9 mouse cellular contexts compared by ENCODE assay signal in the genomic region with DNA sequence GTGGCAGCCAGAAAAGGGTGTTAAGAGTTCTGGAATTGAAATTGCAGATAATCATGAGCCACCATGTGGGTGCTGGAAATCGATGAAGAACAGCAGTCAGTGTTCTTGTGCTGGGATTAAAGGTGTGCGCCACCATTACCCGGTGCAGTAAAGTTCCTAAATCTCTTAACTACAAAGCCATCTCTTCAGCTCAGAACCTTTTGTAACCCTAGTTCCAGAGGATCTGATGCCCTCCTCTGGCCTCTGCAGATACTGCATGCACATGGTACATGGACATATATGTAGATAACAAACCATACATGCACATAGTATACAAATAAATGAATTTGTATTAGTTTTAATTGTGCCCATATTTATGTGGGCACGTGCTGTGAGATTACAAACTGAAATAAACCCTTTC. TPM values are rescaled to one million over a fixed set of nuclear protein-coding genes. Genes with fewer than 3 reads are reported as not detected.
DNase-seq lines count a peak whose midpoint lies in the region; ATAC-seq and TF ChIP-seq lines count a peak whose summit lies in the region.
"Had no signal": no experiment of that assay in that cellular context is flagged by ENCODE, and none has a peak within 500 bp of the region (broad histone marks: within the 10 kb centered on the region; RNA-seq: fewer than 3 reads in every experiment).

No protein-coding gene starts in this region.

- no peak for ATAC-seq in forebrain, postnatal 0 days
- ATAC-seq in forebrain, embryonic 11.5 days (replicated peaks; ENCODE audit: low FRiP score): no peak

- no peak overlapping the region for H3K27ac ChIP-seq in forebrain, postnatal 0 days (ENCODE audit: low read depth, low read length)
- H3K27ac ChIP-seq in forebrain, embryonic 11.5 days (ENCODE audit: low read depth, low read length): no peak overlapping the region
- H3K27ac ChIP-seq in limb, embryonic 10.5 days: no peak overlapping the region
- H3K27ac ChIP-seq: midbrain, embryonic 12.5 days had no signal

- no peaks in the 10 kb centered on the region for H3K9me3 ChIP-seq in forebrain, postnatal 0 days (ENCODE audit: low read length)
- H3K9me3 ChIP-seq in forebrain, embryonic 11.5 days (ENCODE audit: control insufficient read depth, low read length): no peaks in the 10 kb centered on the region
- no peaks in the 10 kb centered on the region for H3K9me3 ChIP-seq in limb, embryonic 10.5 days (replicated peaks)
- H3K9me3 ChIP-seq: midbrain, embryonic 12.5 days had no signal

- WGBS in forebrain, postnatal 0 days: 83% methylated on average over 4 of the region's 4 CpGs
- 88% methylated on average over 4 of the region's 4 CpGs for WGBS in forebrain, embryonic 11.5 days
- WGBS in limb, embryonic 10.5 days: 94% methylated on average over 4 of the region's 4 CpGs

- no peak overlapping the region for H3K4me3 ChIP-seq in forebrain, postnatal 0 days (ENCODE audit: low read depth, low read length)
- no peak overlapping the region for H3K4me3 ChIP-seq in forebrain, embryonic 11.5 days (ENCODE audit: low read depth, low read length)
- no peak overlapping the region for H3K4me3 ChIP-seq in limb, embryonic 10.5 days
- H3K4me3 ChIP-seq: midbrain, embryonic 12.5 days had no signal

- H3K36me3 ChIP-seq in forebrain, postnatal 0 days (ENCODE audit: insufficient read depth): peaks cover 8% of the 10 kb centered on the region
- peaks cover 9% of the 10 kb centered on the region; the same call in 1 of the 2 replicates for H3K36me3 ChIP-seq in forebrain, embryonic 11.5 days (ENCODE audit: control insufficient read depth, insufficient read depth, low read length)
- H3K36me3 ChIP-seq in limb, embryonic 10.5 days: peaks cover 94% of the 10 kb centered on the region

- no peaks in the 10 kb centered on the region for H3K27me3 ChIP-seq in forebrain, postnatal 0 days (ENCODE audit: insufficient read depth, low read length)
- no peaks in the 10 kb centered on the region for H3K27me3 ChIP-seq in forebrain, embryonic 11.5 days (ENCODE audit: control insufficient read depth, insufficient read depth, low read length)
- no peaks in the 10 kb centered on the region for H3K27me3 ChIP-seq in limb, embryonic 10.5 days (ENCODE audit: low read depth, poor library complexity, severe bottlenecking)
- H3K27me3 ChIP-seq: midbrain, embryonic 12.5 days had no signal

- H3K4me2 ChIP-seq in forebrain, postnatal 0 days (ENCODE audit: low read depth): no peak overlapping the region
- no peak overlapping the region for H3K4me2 ChIP-seq in forebrain, embryonic 11.5 days (ENCODE audit: low read depth, low read length, severe bottlenecking)
- H3K4me2 ChIP-seq: midbrain, embryonic 12.5 days had no signal

- no peak for DNase-seq in forebrain, postnatal 0 days
- no peak for DNase-seq in forebrain, embryonic 11.5 days (ENCODE audit: low spot score)
- DNase-seq in B cell, adult 2 months: peak; percentile 70 to 78
- DNase-seq in embryo, embryonic 11 days: peak; percentile 7
- peak; percentile 14 for DNase-seq in mesoderm, embryonic 11.5 days (ENCODE audit: low read depth, low spot score)
- no peak for DNase-seq in limb, embryonic 10.5 days (ENCODE audit: low spot score)
- DNase-seq in urinary bladder, postnatal 10 days (ENCODE audit: low spot score): no peak
- DNase-seq in layer of hippocampus, adult 8-10 months (ENCODE audit: low spot score in 2 of 2): no peak

- no peak overlapping the region for H3K9ac ChIP-seq in forebrain, postnatal 0 days
- no peak overlapping the region for H3K9ac ChIP-seq in forebrain, embryonic 11.5 days (ENCODE audit: low read length)
- H3K9ac ChIP-seq: midbrain, embryonic 12.5 days had no signal

- peaks cover 7% of the 10 kb centered on the region; the same call in 1 of the 2 replicates for H3K4me1 ChIP-seq in forebrain, postnatal 0 days (ENCODE audit: insufficient read depth)
- H3K4me1 ChIP-seq in forebrain, embryonic 11.5 days (replicated peaks; ENCODE audit: control insufficient read depth, insufficient read depth, low read length): peaks cover under 1% of the 10 kb centered on the region; the same call in 1 of the 2 replicates
- H3K4me1 ChIP-seq in limb, embryonic 10.5 days: peaks cover 2% of the 10 kb centered on the region

- TF ChIP-seq CTCF in forebrain, postnatal 0 days (IDR thresholded peaks at IDR 0.05; ENCODE audit: low read depth): peak; percentile 39

RNA-seq across cellular contexts. Expression of a gene that starts 8.5 kb away (rescaled TPM):
- total RNA-seq in forebrain, postnatal 0 days (2014; rRNA removed): 31.4 and 55.4 TPM in 2 replicates
- 44.5 and 60.5 TPM in 2 replicates for polyA plus RNA-seq in forebrain, postnatal 0 days (2015; fragmentation: Nextera tagmentation; extraction: Ambion mirVana)
- 96.7 and 102 TPM in 2 replicates for polyA plus RNA-seq in forebrain, embryonic 11.5 days (2014; fragmentation: Nextera tagmentation; extraction: Ambion mirVana)
- polyA plus RNA-seq in limb, embryonic 10.5 days (2016; fragmentation: Nextera tagmentation; extraction: Ambion mirVana): 83.6 and 84.0 TPM in 2 replicates
- total RNA-seq in layer of hippocampus, adult 8-10 months (2022): 10 to 100 TPM; 35.3 to 49.3 (median 38.4) TPM

RNA-seq across cellular contexts. Expression of a gene that starts 29.2 kb away (rescaled TPM):
- 15.2 and 21.8 TPM in 2 replicates for total RNA-seq in forebrain, postnatal 0 days (2014; rRNA removed)
- polyA plus RNA-seq in forebrain, postnatal 0 days (2015; fragmentation: Nextera tagmentation; extraction: Ambion mirVana): 7.5 and 12.7 TPM in 2 replicates
- polyA plus RNA-seq in forebrain, embryonic 11.5 days (2014; fragmentation: Nextera tagmentation; extraction: Ambion mirVana): 3.2 and 3.8 TPM in 2 replicates
- 0.85 and 1.2 TPM in 2 replicates for polyA plus RNA-seq in limb, embryonic 10.5 days (2016; fragmentation: Nextera tagmentation; extraction: Ambion mirVana)
- 100 to 1,000 TPM in 2 of 4 experiments, 10 to 100 TPM in 2; 92.5 to 137 (median 109) TPM for total RNA-seq in layer of hippocampus, adult 8-10 months (2022)

RNA-seq across cellular contexts. Expression of a gene that starts 48.2 kb away (rescaled TPM):
- total RNA-seq in forebrain, postnatal 0 days (2014; rRNA removed): 206 and 244 TPM in 2 replicates
- polyA plus RNA-seq in forebrain, postnatal 0 days (2015; fragmentation: Nextera tagmentation; extraction: Ambion mirVana): 91.4 and 103 TPM in 2 replicates
- 97.5 and 106 TPM in 2 replicates for polyA plus RNA-seq in forebrain, embryonic 11.5 days (2014; fragmentation: Nextera tagmentation; extraction: Ambion mirVana)
- 78.2 and 89.8 TPM in 2 replicates for polyA plus RNA-seq in limb, embryonic 10.5 days (2016; fragmentation: Nextera tagmentation; extraction: Ambion mirVana)
- total RNA-seq in layer of hippocampus, adult 8-10 months (2022): 100 to 1,000 TPM; 194 to 222 (median 203) TPM

RNA-seq across cellular contexts. Expression of a gene that starts 54.1 kb away (rescaled TPM):
- 106 and 107 TPM in 2 replicates for total RNA-seq in forebrain, postnatal 0 days (2014; rRNA removed)
- 32.6 and 41.2 TPM in 2 replicates for polyA plus RNA-seq in forebrain, postnatal 0 days (2015; fragmentation: Nextera tagmentation; extraction: Ambion mirVana)
- 49.3 and 54.3 TPM in 2 replicates for polyA plus RNA-seq in forebrain, embryonic 11.5 days (2014; fragmentation: Nextera tagmentation; extraction: Ambion mirVana)
- 30.1 and 37.6 TPM in 2 replicates for polyA plus RNA-seq in limb, embryonic 10.5 days (2016; fragmentation: Nextera tagmentation; extraction: Ambion mirVana)
- total RNA-seq in layer of hippocampus, adult 8-10 months (2022): 100 to 1,000 TPM; 261 to 306 (median 301) TPM

RNA-seq across cellular contexts. Expression of a gene that starts 54.5 kb away (rescaled TPM):
- total RNA-seq in forebrain, postnatal 0 days (2014; rRNA removed): 41.9 and 43.2 TPM in 2 replicates
- 14.5 and 19.9 TPM in 2 replicates for polyA plus RNA-seq in forebrain, postnatal 0 days (2015; fragmentation: Nextera tagmentation; extraction: Ambion mirVana)
- 6.7 and 6.9 TPM in 2 replicates for polyA plus RNA-seq in forebrain, embryonic 11.5 days (2014; fragmentation: Nextera tagmentation; extraction: Ambion mirVana)
- polyA plus RNA-seq in limb, embryonic 10.5 days (2016; fragmentation: Nextera tagmentation; extraction: Ambion mirVana): 8.5 and 11.7 TPM in 2 replicates
- 10 to 100 TPM; 19.5 to 21.6 (median 20.7) TPM for total RNA-seq in layer of hippocampus, adult 8-10 months (2022)

Comparison
In these comparisons a context has a peak if more than half of its experiments do, and no peak if none do; other contexts are left out.
1. DNase-seq: peak in B cell, adult 2 months (2 of 2), embryo, embryonic 11 days (single experiment) and mesoderm, embryonic 11.5 days (single experiment); none in forebrain, postnatal 0 days (single experiment), forebrain, embryonic 11.5 days (single experiment), limb, embryonic 10.5 days (single experiment), urinary bladder, postnatal 10 days (single experiment) and layer of hippocampus, adult 8-10 months (0 of 2).